Mouse (Mus musculus) erythroblast, embryonic 14.5 days (primary cell): ENCODE results near the gene Psme2.

ENCODE experiments used
- GATA1 ChIP-seq: IDR thresholded peaks from 2 replicates; pipeline ENCODE4 v1.6.1; 2012; ENCODE audit warnings: low read length, inconsistent platforms, mixed read lengths
- TAL1 ChIP-seq: IDR thresholded peaks from 3 replicates; pipeline ENCODE4 v1.6.1; 2012; ENCODE audit warnings: low read length, inconsistent platforms, mixed read lengths

DNA sequence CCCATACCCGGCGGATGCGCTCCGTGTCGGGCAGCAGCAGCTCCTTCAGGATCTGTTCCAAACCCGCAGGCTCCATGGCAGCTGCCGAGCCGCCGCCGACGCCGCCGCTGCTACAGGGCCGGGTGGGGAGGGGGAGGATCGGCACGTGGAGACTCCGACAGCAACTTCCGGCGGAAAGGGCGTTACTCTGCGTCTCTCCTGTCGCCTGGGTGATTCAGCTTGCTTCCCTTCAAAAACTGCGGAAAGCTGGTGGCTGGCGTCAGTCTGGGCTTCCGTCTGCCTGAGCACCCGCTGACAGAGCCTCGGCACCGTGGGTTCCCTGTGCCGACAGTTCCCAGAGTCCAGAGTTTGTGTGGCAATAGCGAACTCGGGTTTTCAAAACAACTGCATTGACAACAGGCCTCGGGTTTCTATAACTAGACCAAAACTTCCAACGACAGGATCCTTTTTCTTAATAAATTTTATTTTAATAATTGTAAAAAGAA is 44.7 kb upstream of the Psme2 start, which contains the start of gene Ipo4:
- TF ChIP-seq GATA1 (no peak), TAL1 (no peak)
